Mouse (Mus musculus) CD4-positive helper T cell, adult 2 months (primary cell): Measurements from ENCODE around the gene Gm10188.

ENCODE experiments used
- DNase-seq: peaks from one replicate; pipeline ENCODE4 v3.0.0-alpha.2; 2012; ENCODE audit warnings: low read depth, missing footprints, low spot score

Gm10188 gene

DNA sequence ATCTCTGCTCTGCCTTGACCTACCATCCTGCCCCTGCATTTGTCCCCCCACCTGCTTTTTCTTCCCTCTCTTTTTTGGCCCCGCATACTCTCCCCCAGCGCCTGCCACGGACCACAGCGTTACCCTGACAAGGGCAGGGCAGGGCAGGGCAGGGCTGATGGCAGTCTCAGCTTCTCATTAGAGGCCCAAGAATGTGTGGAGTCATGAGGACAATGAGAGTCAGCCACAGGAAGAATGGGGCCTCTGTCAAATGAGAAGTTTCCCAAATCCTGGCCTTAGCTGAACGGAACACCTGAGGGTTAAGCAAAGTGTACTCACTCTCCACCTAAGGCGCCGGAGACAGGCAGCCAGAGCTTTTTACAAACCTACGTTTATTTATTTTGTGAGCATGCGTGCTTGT, 34.5 kb downstream of the Gm10188 start:
- DNase-seq, result no peak

DNA sequence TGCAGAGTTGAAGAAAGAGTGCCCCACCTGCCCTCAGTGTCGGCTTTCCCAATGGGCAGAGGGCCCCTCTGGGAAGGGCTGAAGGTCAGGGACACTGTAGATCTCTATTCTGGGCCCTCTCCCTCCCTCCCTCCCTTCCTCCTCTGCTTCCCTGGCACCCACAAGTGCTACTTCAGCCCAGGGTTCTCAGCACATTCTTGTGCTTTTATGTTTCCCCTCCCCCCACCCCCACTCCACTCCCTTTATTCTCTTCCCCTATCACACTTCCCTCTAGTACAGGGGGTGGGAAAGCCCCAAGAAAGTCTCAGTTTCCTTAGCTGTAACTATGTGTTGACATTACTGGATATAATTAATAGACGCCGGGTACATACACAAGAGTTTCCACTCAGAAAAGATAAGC, 34.9 kb downstream of the Gm10188 start:
- DNase-seq, result no peak

DNA sequence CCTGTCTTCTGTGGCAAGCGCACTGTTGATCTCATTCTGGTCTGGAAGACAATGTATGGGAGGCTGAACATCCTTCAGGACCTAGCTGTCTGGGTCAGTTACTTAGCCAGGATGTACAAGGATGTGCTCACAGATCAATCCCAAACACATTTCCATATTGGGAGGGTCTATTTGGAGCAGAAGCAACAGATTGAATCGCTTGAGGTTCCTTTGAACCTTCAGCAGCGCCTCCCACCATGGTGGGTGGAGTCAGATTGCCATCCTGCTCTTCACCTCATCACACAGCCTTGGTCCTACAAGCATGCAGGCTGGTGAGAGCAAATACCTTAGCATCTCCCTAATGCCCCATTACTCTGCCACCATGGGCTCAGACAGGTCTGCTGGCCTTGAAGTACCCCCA, 35.8 kb downstream of the Gm10188 start:
- no peak for DNase-seq

DNA sequence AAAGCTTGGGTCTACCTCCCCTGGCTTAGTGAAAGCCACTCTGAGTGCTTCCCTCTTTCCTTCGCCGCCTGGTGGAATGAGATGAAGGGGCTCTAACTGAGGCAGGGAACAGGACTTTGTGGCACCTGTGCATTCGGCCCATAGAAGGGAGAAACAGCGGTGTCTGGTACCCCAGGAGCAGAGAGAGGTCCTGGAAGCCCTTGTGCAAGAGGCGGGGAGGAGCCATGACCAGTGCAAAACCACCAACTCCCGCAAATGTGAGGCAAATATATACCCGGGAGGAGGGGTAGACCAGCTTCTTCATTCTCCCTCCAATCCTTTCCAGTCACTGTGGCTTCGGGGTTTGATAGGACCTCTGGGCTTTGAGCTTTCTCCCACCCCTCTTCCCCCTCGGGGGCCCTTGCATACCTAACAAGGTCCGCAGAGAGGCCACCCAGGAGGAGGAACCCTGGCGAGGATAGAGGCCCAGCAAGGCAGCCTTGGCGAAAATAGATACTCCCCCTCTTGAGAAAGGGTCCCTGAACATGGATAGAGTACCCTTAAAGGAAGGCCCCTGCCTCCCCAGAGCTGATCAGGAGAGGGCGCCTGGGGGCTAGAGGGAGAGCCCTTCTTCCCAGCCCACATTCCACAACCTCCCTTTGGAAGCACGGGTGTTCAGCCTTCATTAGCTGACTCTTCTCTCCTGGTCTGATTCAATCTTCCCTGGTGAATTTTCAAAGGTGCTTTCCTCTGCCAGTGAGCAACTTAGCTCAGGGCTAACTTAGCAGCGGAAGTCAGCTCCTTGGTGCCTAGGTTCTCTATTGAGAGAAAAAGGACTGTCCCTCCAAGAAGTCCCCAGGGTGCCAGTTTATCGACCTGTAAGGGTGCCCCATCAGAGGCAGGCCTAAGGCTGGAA, 37.5 kb downstream of the Gm10188 start:
- DNase-seq, result no peak

DNA sequence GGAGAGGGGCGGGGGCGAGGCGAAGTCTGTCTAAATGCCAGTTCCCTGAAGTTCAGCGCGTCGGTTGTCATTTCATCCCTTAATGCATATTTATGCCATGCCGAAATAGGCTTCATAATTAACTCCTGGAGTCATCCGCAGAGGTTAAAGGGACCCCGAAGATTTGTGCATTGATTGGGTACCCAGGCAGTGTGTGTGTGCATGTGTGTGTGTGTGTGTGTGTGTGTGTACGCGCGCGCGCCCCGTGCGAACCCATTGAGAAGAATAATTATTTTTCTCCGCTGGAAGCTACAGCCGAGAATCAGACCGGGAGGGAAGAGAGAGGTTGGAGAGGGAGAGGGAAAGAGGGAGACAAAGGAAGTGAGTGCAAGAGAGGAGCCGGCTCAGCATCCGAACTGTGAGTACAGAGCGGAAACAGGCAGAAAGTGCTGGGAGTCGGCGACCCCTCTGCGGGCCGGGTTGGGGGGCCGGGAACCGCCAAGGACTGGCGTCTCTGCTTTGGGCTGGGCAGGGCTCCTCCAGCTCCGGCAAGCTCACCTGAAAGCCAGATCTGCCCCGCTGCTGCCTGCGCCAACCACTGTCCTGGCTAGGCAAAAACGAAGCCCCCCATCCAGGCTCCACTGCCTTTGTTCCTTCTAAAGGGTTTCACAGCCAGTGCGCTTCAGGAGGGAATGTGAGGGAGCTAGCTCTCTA, 38.3 kb downstream of the Gm10188 start, which contains the start of the genes Lemd1 and AC124108.1:
Gene Lemd1 (plus strand): TSS at position 339 of the 693 bp plus-strand sequence.
Gene AC124108.1 (plus strand): TSS at position 365 of the 693 bp plus-strand sequence.
- DNase-seq, result no peak

DNA sequence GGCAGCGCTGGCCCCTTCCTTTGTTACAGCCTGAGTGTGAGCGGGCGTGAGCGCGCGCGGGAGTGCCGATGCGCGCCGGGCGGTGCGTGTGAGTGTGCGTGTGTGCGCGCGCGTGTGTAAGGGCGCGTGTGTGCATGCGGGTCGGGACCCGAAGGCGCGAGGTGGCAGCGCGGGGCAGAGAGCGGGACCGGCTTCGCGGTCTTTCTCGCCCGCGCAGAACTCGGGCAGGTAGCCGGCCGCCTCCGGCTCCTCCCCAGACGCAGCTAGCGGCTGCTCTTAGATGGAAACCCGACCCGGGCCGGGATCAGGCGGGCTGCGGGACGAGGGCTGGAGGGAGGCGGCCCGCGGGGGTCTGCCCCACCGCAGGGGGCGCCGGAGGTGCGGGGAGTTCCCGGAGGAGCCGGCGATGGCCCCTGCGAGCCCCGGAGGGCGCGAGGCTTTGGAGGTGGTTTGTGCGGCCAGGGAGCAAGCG, 38.9 kb downstream of the Gm10188 start:
- no peak for DNase-seq

DNA sequence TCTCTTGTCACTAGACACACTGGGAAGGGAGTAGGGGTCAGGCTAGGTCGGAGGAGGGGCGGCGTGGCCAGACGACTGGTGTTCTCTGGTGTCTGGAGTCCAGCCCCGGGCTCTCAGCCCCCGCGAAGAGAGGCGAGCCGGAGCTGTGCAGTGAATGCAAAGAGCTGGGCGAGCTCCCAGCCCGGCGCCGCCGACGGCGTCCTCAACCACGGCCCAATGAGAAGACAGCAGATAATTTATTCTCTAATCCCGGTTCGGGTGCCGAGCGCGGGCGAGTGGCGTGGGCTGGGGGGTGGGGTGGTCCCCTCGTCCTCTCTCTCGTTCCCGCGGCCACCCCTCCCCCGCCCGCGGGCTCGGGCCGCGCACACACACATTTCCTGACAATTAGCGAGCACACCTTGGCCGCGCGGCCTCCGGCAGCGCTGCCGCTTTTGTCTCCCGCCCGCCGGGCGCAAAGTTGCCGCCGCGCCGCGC, 39.5 kb downstream of the Gm10188 start:
- DNase-seq, result no peak

DNA sequence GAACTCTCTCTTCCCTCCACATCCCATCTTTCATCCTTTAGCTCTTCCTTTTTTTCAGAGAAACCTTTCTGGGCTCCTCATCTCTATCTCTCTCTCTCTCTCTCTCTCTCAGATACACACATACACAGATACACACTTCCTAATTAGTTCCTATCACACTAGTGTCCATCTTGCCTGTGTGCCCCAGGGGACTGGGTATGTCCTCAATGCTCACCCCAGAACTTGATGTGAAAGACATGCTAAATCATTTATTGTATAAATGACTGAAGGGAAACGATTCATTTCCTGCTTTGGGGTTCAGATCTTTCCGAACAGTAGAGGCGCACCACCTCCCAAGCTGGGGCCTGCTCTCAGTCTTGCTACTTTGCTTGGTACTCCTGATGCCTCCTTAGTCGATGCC, 40.3 kb downstream of the Gm10188 start:
- DNase-seq, result no peak

DNA sequence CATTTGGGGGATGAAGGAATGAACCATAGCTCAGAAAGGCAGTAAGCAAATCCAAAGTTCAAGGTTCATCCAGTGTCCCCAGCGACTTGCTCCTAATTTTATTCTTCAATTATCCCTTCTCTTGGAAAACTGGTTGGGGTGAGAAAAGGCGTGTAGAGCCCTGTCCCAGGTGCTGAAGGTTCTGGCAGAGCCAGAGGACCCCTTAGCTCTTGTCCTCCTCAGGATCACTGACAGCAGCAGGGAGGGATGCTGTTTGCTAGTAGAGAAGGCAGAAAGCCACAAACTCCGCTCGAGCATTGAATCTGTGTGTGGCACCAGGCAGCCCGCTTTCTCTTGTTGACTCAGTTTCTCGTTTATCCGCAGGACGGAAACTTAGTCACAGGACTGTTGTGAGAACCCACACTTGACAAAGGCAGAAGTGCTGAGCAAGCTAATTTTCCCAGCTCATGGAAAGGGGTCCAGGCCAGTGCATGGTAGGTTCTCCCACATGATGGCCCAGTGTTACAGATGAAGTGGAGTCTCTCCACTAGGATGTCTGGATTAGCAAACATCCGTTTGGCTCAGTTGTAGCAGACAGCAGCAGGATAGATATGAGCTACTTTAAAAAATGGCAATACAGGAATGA, 41.0 kb downstream of the Gm10188 start:
- no peak for DNase-seq

DNA sequence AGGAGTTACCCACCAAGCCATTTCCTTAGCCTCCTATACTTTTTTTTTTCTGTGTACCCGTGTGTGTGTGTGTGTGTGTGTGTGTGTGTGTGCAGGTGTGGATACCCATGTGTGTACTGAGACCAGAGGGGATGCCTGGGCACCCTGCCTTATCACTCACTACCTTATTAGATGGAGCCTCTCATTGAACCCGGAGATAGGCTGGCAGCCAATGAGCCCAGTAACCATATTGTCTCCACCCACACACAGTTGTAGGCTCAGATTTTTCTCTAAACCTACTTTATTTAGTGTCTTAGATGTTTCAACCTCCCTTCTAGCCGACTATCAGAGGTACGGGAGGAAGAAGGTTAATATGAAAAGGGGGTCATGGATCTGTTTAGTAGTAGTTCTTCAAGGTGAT, 43.3 kb downstream of the Gm10188 start:
- no peak for DNase-seq
